Mouse (Mus musculus): ENCODE data around the gene Zg16. TPM values are rescaled to one million over a fixed set of nuclear protein-coding genes. Genes with fewer than 3 reads are reported as not detected.

The Zg16 gene
- polyA plus RNA-seq, 1 experiment from 2014 or later, result not detected

DNA sequence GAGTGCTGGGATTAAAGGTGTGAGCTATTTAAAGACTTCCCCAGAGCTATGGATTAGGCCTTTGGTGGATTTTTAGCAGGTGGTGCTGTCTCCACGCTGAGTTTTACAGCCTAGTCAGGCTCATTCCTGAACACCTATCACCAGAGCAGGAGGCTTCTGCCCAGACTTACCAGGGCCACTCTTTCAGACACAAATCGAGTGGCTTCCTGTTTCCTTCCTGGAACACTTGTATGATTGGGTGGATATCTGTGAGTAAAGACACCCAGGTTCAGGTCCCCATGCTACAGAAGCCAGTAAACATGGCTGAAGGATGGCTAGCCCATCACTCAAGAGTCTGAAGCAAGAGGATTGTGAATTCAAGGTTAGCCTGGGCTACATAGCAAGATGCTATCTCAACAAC is 4.1 kb downstream of the Zg16 start:
- no peak for ATAC-seq (ENCODE audit: insufficient number of reproducible peaks, insufficient read depth, low FRiP score, low read depth)
- no peak overlapping the region for H3K4me3 ChIP-seq (ENCODE audit: control insufficient read depth in 1 of 2, insufficient read depth in 1 of 2, low read depth in 1 of 2, low read length in 2 of 2)
- H3K36me3 ChIP-seq (ENCODE audit: control insufficient read depth, insufficient read depth, low read length), result no peaks in the 10 kb centered on the region

DNA sequence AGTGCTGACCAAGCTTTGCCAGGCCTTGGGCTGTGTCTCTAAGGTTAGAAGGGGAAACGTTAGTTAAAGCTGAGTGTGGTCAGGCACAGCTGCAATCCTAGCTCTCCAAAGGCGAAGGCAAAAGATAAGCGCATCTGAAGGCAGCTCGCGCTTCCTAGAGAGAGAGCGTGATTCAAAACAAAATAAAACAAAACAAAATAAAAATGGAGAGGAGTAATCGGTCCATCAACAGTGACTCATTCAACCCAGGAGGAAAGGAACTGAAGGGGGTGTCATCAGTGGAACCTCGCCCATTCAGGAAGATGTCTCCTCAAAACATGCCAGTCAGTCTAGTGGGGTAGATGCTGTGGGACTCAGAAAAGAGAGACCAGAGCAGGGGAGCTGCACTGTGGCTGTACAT is 4.9 kb downstream of the Zg16 start:
- Histone ChIP-seq H3K4me2 (ENCODE audit: low read length) (no peak overlapping the region), H3K9ac (ENCODE audit: low read length) (no peak overlapping the region), H3K4me1 (ENCODE audit: control insufficient read depth in 2 of 2, insufficient read depth in 2 of 2, low read length in 2 of 2) (no peaks in the 10 kb centered on the region), H3K4me3 (ENCODE audit: control insufficient read depth in 1 of 2, insufficient read depth in 1 of 2, low read depth in 1 of 2, low read length in 2 of 2) (no peak overlapping the region), H3K27ac (replicated peaks in 1 of 2; ENCODE audit: control insufficient read depth in 1 of 2, insufficient read depth in 1 of 2, low read depth in 2 of 2, low read length in 2 of 2) (no peak overlapping the region), H3K36me3 (ENCODE audit: control insufficient read depth, insufficient read depth, low read length) (no peaks in the 10 kb centered on the region), H3K9me3 (ENCODE audit: control insufficient read depth, low read length) (no peaks in the 10 kb centered on the region), H3K27me3 (ENCODE audit: control insufficient read depth, insufficient read depth, low read length) (no peaks in the 10 kb centered on the region)
- no peak for ATAC-seq (ENCODE audit: insufficient number of reproducible peaks, insufficient read depth, low FRiP score, low read depth)
- 55% methylated on average over 8 of the region's 8 CpGs for WGBS

More for the DNA sequence above, 4.1 kb downstream of the Zg16 start:
- Histone ChIP-seq H3K4me2 (ENCODE audit: low read length) (no peak overlapping the region), H3K9ac (ENCODE audit: low read length) (no peak overlapping the region), H3K27ac (replicated peaks in 1 of 2; ENCODE audit: control insufficient read depth in 1 of 2, insufficient read depth in 1 of 2, low read depth in 2 of 2, low read length in 2 of 2) (no peak overlapping the region), H3K4me1 (ENCODE audit: control insufficient read depth in 2 of 2, insufficient read depth in 2 of 2, low read length in 2 of 2) (no peaks in the 10 kb centered on the region), H3K9me3 (ENCODE audit: control insufficient read depth, low read length) (no peaks in the 10 kb centered on the region), H3K27me3 (ENCODE audit: control insufficient read depth, insufficient read depth, low read length) (no peaks in the 10 kb centered on the region)
- 40% methylated on average over 2 of the region's 2 CpGs for WGBS

DNA sequence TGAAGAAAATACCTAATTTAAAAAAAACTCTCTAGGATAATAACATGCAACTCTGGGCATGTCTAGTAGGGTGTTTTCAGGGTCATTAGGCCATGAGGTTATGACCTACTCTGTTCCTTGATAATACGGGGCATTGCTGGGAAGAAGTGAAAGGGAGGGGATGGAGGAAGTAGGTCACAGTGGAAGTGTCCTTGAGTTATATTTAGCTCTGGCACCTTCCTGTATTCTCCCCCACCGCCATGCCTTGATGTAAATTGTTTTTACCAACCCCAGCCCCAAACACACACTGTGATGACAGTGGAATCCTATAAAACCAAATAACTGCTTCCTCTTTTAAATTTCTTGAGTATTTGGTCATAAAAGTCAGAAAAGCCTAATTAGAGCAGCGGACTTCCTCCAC is 7.1 kb downstream of the Zg16 start:
- no peak for ATAC-seq (ENCODE audit: insufficient number of reproducible peaks, insufficient read depth, low FRiP score, low read depth)
- no peak overlapping the region for H3K4me2 ChIP-seq (ENCODE audit: low read length)
- WGBS, result 49% methylated on average over 3 of the region's 3 CpGs
- no peaks in the 10 kb centered on the region for H3K27me3 ChIP-seq (ENCODE audit: control insufficient read depth, insufficient read depth, low read length)
- no peak overlapping the region for H3K9ac ChIP-seq (ENCODE audit: low read length)
- H3K4me1 ChIP-seq (ENCODE audit: control insufficient read depth in 2 of 2, insufficient read depth in 2 of 2, low read length in 2 of 2), result peaks cover 0 to 4% of the 10 kb centered on the region in 2 experiments; a peak in 1 of 4 replicates
- no peaks in the 10 kb centered on the region for H3K36me3 ChIP-seq (ENCODE audit: control insufficient read depth, insufficient read depth, low read length)
- H3K27ac ChIP-seq (replicated peaks in 1 of 2; ENCODE audit: control insufficient read depth in 1 of 2, insufficient read depth in 1 of 2, low read depth in 2 of 2, low read length in 2 of 2), result no peak overlapping the region
- H3K9me3 ChIP-seq (ENCODE audit: control insufficient read depth, low read length), result peaks cover 3% of the 10 kb centered on the region; the same call in 1 of the 2 replicates
- no peak overlapping the region for H3K4me3 ChIP-seq (ENCODE audit: control insufficient read depth in 1 of 2, insufficient read depth in 1 of 2, low read depth in 1 of 2, low read length in 2 of 2)

GRCm38 (mm10) chr7:127077692-127078091 is 9.4 kb downstream of the Zg16 start:
- Histone ChIP-seq H3K36me3 (ENCODE audit: control insufficient read depth, insufficient read depth, low read length) (no peaks in the 10 kb centered on the region), H3K4me2 (ENCODE audit: low read length) (no peak overlapping the region), H3K9ac (ENCODE audit: low read length) (no peak overlapping the region), H3K9me3 (ENCODE audit: control insufficient read depth, low read length) (peaks cover 4% of the 10 kb centered on the region; the same call in 1 of the 2 replicates), H3K4me3 (ENCODE audit: control insufficient read depth in 1 of 2, insufficient read depth in 1 of 2, low read depth in 1 of 2, low read length in 2 of 2) (no peak overlapping the region), H3K4me1 (ENCODE audit: control insufficient read depth in 2 of 2, insufficient read depth in 2 of 2, low read length in 2 of 2) (peaks cover 0 to 4% of the 10 kb centered on the region in 2 experiments; a peak in 1 of 4 replicates), H3K27ac (replicated peaks in 1 of 2; ENCODE audit: control insufficient read depth in 1 of 2, insufficient read depth in 1 of 2, low read depth in 2 of 2, low read length in 2 of 2) (no peak overlapping the region), H3K27me3 (ENCODE audit: control insufficient read depth, insufficient read depth, low read length) (no peaks in the 10 kb centered on the region)
- no peak for ATAC-seq (ENCODE audit: insufficient number of reproducible peaks, insufficient read depth, low FRiP score, low read depth)
- 83% methylated on average over 3 of the region's 3 CpGs for WGBS

- 70% methylated on average over 5 of the region's 5 CpGs for WGBS
- no peaks in the 10 kb centered on the region for H3K36me3 ChIP-seq (ENCODE audit: control insufficient read depth, insufficient read depth, low read length)
- no peak for ATAC-seq (ENCODE audit: insufficient number of reproducible peaks, insufficient read depth, low FRiP score, low read depth)
- H3K27me3 ChIP-seq (ENCODE audit: control insufficient read depth, insufficient read depth, low read length), result no peaks in the 10 kb centered on the region
- H3K9ac ChIP-seq (ENCODE audit: low read length), result no peak overlapping the region
- no peak overlapping the region for H3K4me3 ChIP-seq (ENCODE audit: control insufficient read depth in 1 of 2, insufficient read depth in 1 of 2, low read depth in 1 of 2, low read length in 2 of 2)
- H3K4me2 ChIP-seq (ENCODE audit: low read length), result no peak overlapping the region
- H3K9me3 ChIP-seq (ENCODE audit: control insufficient read depth, low read length), result peaks cover 4% of the 10 kb centered on the region; the same call in 1 of the 2 replicates
- peaks cover 0 to 6% of the 10 kb centered on the region in 2 experiments; a peak in 2 of 4 replicates for H3K4me1 ChIP-seq (ENCODE audit: control insufficient read depth in 2 of 2, insufficient read depth in 2 of 2, low read length in 2 of 2)
- no peak overlapping the region for H3K27ac ChIP-seq (replicated peaks in 1 of 2; ENCODE audit: control insufficient read depth in 1 of 2, insufficient read depth in 1 of 2, low read depth in 2 of 2, low read length in 2 of 2)
Observed at GRCm38 (mm10) chr7:127076188-127076587, 10.9 kb downstream of the Zg16 start.

GRCm38 (mm10) chr7:127073221-127073620 is 13.9 kb downstream of the Zg16 start:
- H3K4me2 ChIP-seq (ENCODE audit: low read length), result no peak overlapping the region
- no peak overlapping the region for H3K27ac ChIP-seq (replicated peaks in 1 of 2; ENCODE audit: control insufficient read depth in 1 of 2, insufficient read depth in 1 of 2, low read depth in 2 of 2, low read length in 2 of 2)
- ATAC-seq (ENCODE audit: insufficient number of reproducible peaks, insufficient read depth, low FRiP score, low read depth), result no peak
- H3K36me3 ChIP-seq (ENCODE audit: control insufficient read depth, insufficient read depth, low read length), result no peaks in the 10 kb centered on the region
- no peaks in the 10 kb centered on the region for H3K27me3 ChIP-seq (ENCODE audit: control insufficient read depth, insufficient read depth, low read length)
- H3K9ac ChIP-seq (ENCODE audit: low read length), result no peak overlapping the region
- H3K4me1 ChIP-seq (ENCODE audit: control insufficient read depth in 2 of 2, insufficient read depth in 2 of 2, low read length in 2 of 2), result peaks cover 0 to 6% of the 10 kb centered on the region in 2 experiments; a peak in 2 of 4 replicates
- WGBS, result 72% methylated on average over 4 of the region's 4 CpGs
- peaks cover 4% of the 10 kb centered on the region; the same call in 1 of the 2 replicates for H3K9me3 ChIP-seq (ENCODE audit: control insufficient read depth, low read length)
- H3K4me3 ChIP-seq (ENCODE audit: control insufficient read depth in 1 of 2, insufficient read depth in 1 of 2, low read depth in 1 of 2, low read length in 2 of 2), result no peak overlapping the region

DNA sequence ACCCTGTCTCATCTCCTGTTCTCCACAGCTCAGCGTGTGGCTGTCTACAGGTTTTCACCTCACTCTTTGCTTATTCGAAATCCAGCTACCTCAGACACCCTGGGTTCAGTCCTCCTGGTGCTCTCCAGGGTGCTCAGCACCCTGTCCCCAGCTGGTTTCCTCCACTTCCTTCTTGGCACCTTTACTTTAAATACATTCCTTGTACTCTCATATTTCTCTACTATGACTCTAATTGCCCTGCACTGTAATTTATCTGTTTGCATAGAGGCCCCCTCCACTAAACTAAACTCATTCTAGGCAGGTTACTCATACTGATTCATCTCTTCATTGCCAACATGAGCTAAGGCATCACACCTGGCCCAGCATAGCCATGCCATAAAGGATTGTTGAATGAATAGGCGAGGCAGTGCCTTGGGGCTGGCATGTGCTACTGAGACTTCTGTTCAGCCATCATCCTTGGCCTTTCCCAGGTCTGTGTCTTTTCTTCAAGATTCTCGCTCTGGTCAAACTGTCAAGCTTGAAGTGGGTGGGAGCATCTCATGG is 16.2 kb downstream of the Zg16 start:
- Histone ChIP-seq H3K4me1 (ENCODE audit: control insufficient read depth in 2 of 2, insufficient read depth in 2 of 2, low read length in 2 of 2) (peaks cover 0 to 3% of the 10 kb centered on the region in 2 experiments; a peak in 2 of 4 replicates), H3K4me3 (ENCODE audit: control insufficient read depth in 1 of 2, insufficient read depth in 1 of 2, low read depth in 1 of 2, low read length in 2 of 2) (no peak overlapping the region), H3K9ac (ENCODE audit: low read length) (no peak overlapping the region), H3K9me3 (ENCODE audit: control insufficient read depth, low read length) (peaks cover 4% of the 10 kb centered on the region; the same call in 1 of the 2 replicates), H3K4me2 (ENCODE audit: low read length) (no peak overlapping the region), H3K27me3 (ENCODE audit: control insufficient read depth, insufficient read depth, low read length) (no peaks in the 10 kb centered on the region), H3K27ac (replicated peaks in 1 of 2; ENCODE audit: control insufficient read depth in 1 of 2, insufficient read depth in 1 of 2, low read depth in 2 of 2, low read length in 2 of 2) (no peak overlapping the region), H3K36me3 (ENCODE audit: control insufficient read depth, insufficient read depth, low read length) (no peaks in the 10 kb centered on the region)
- WGBS, result 55% methylated on average over 4 of the region's 4 CpGs
- no peak for ATAC-seq (ENCODE audit: insufficient number of reproducible peaks, insufficient read depth, low FRiP score, low read depth)

DNA sequence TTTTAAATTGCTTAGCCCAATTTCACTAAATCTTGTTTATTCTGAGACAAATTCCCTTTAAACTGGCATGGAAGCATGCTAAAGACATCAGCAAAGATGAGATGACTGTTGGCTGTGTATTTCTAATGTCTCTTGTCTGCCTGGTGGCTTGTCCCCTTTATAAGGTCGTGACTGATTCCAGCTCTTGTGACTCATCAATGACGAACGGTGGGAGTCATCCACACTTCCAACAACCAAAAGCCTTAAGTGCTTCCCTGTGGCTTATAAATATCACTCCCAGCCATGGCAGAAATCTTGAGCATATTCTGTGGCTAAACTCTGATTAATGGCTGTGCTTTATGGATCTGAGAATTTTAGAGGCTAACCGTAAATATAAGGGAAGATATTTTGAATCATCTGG is 20.8 kb downstream of the Zg16 start:
- H3K9me3 ChIP-seq (ENCODE audit: control insufficient read depth, low read length), result no peaks in the 10 kb centered on the region
- H3K4me3 ChIP-seq (ENCODE audit: control insufficient read depth in 1 of 2, insufficient read depth in 1 of 2, low read depth in 1 of 2, low read length in 2 of 2), result no peak overlapping the region
- 48% methylated on average over 4 of the region's 4 CpGs for WGBS
- no peak overlapping the region for H3K4me2 ChIP-seq (ENCODE audit: low read length)
- no peaks in the 10 kb centered on the region for H3K4me1 ChIP-seq (ENCODE audit: control insufficient read depth in 2 of 2, insufficient read depth in 2 of 2, low read length in 2 of 2)
- H3K27me3 ChIP-seq (ENCODE audit: control insufficient read depth, insufficient read depth, low read length), result no peaks in the 10 kb centered on the region
- no peak for ATAC-seq (ENCODE audit: insufficient number of reproducible peaks, insufficient read depth, low FRiP score, low read depth)
- H3K9ac ChIP-seq (ENCODE audit: low read length), result no peak overlapping the region
- no peak overlapping the region for H3K27ac ChIP-seq (replicated peaks in 1 of 2; ENCODE audit: control insufficient read depth in 1 of 2, insufficient read depth in 1 of 2, low read depth in 2 of 2, low read length in 2 of 2)
- H3K36me3 ChIP-seq (ENCODE audit: control insufficient read depth, insufficient read depth, low read length), result no peaks in the 10 kb centered on the region

All from heart, embryonic 14.5 days (tissue).